8 mouse cellular contexts compared by ENCODE assay signal in genomic region chr11:11932102-11932789, GRCm38 (mm10). TPM values are rescaled to one million over a fixed set of nuclear protein-coding genes. Genes with fewer than 3 reads are reported as not detected.
DNase-seq lines count a peak whose midpoint lies in the region; ATAC-seq lines count a peak whose summit lies in the region.
"Had no signal": no experiment of that assay in that cellular context is flagged by ENCODE, and none has a peak within 500 bp of the region (broad histone marks: within the 10 kb centered on the region; RNA-seq: fewer than 3 reads in every experiment).

No protein-coding gene starts in this region.

- no peak overlapping the region for H3K4me3 ChIP-seq in forebrain, embryonic 14.5 days (ENCODE audit: low read depth, low read length)
- no peak overlapping the region for H3K4me3 ChIP-seq in midbrain, embryonic 12.5 days

- intact Hi-C loops in heart, postnatal 36 days (cut with DNase I) = no loop called here

- no peaks in the 10 kb centered on the region for H3K4me1 ChIP-seq in forebrain, embryonic 14.5 days (ENCODE audit: control insufficient read depth, insufficient read depth, low read length)
- H3K4me1 ChIP-seq in midbrain, embryonic 12.5 days = no peaks in the 10 kb centered on the region

- H3K9me3 ChIP-seq in forebrain, embryonic 14.5 days (replicated peaks; ENCODE audit: control insufficient read depth, low read length) = no peaks in the 10 kb centered on the region
- H3K9me3 ChIP-seq in midbrain, embryonic 12.5 days = no peaks in the 10 kb centered on the region

- ATAC-seq in forebrain, embryonic 14.5 days = 0 out of 2 replicates have a peak, but pooled peaks have one; percentile 18
- ATAC-seq in midbrain, embryonic 12.5 days (ENCODE audit: low FRiP score, low read depth) = peak; percentile 31; the same call in 1 of the 2 replicates
- ATAC-seq: Patski had no signal

- H3K27ac ChIP-seq in forebrain, embryonic 14.5 days (ENCODE audit: low read depth, low read length) = no peak overlapping the region
- H3K27ac ChIP-seq in midbrain, embryonic 12.5 days (replicated peaks) = 0 out of 2 replicates have a peak overlapping the region, but pooled peaks have one; percentile 12

- peak; percentile 62 for DNase-seq in layer of hippocampus, adult 11-12 months (ENCODE audit: low spot score)
- DNase-seq in layer of hippocampus, postnatal 25 days (ENCODE audit: extremely low spot score in 1 of 2, low spot score in 1 of 2) = no peak
- DNase-seq in forebrain, embryonic 14.5 days (ENCODE audit: low spot score) = no peak
- DNase-seq in heart, postnatal 36 days = peak; percentile 15 to 29
- no peak for DNase-seq in urinary bladder, adult 2 months (ENCODE audit: low spot score)
- DNase-seq in kidney, adult 11 months = no peak

- H3K9ac ChIP-seq in forebrain, embryonic 14.5 days (ENCODE audit: low read length) = no peak overlapping the region
- H3K9ac ChIP-seq in midbrain, embryonic 12.5 days (replicated peaks) = no peak overlapping the region

- WGBS in forebrain, embryonic 14.5 days = 70% methylated on average over 11 of the region's 11 CpGs
- WGBS in midbrain, embryonic 12.5 days = 76% methylated on average over 11 of the region's 11 CpGs

- H3K36me3 ChIP-seq in forebrain, embryonic 14.5 days (ENCODE audit: control insufficient read depth, insufficient read depth, low read length) = peaks cover 59% of the 10 kb centered on the region
- peaks cover 64% of the 10 kb centered on the region for H3K36me3 ChIP-seq in midbrain, embryonic 12.5 days

- H3K4me2 ChIP-seq in forebrain, embryonic 14.5 days (ENCODE audit: low read length) = no peak overlapping the region
- no peak overlapping the region for H3K4me2 ChIP-seq in midbrain, embryonic 12.5 days (replicated peaks)

- H3K27me3 ChIP-seq in forebrain, embryonic 14.5 days (replicated peaks; ENCODE audit: control insufficient read depth, insufficient read depth, low read length) = no peaks in the 10 kb centered on the region
- no peaks in the 10 kb centered on the region for H3K27me3 ChIP-seq in midbrain, embryonic 12.5 days
- H3K27me3 ChIP-seq: Patski had no signal

RNA-seq across cellular contexts. Expression of gene Ddc, which starts 34.3 kb away (rescaled TPM):
- 10 to 100 TPM; 11.8 to 12.2 TPM for total RNA-seq in layer of hippocampus, postnatal 25 days (2021)
- 7.3 TPM in 2 replicates for polyA plus RNA-seq in forebrain, embryonic 14.5 days (2014; fragmentation: Nextera tagmentation; extraction: Ambion mirVana)
- 1 to 10 TPM; 2.1 to 2.4 TPM for total RNA-seq in heart, postnatal 36 days (2021)
- 18.7 and 26.2 TPM in 2 replicates for polyA plus RNA-seq in midbrain, embryonic 12.5 days (2016; fragmentation: Nextera tagmentation; extraction: Ambion mirVana)
- 3.4 and 4.1 TPM in 2 replicates for polyA plus RNA-seq in urinary bladder, adult 2 months (2012; rRNA removed)

Comparison
In these comparisons a context has a peak if more than half of its experiments do, and no peak if none do; other contexts are left out.
1. DNase-seq: peak in layer of hippocampus, adult 11-12 months (single experiment) and heart, postnatal 36 days (2 of 2); none in layer of hippocampus, postnatal 25 days (0 of 2), forebrain, embryonic 14.5 days (single experiment), urinary bladder, adult 2 months (single experiment) and kidney, adult 11 months (single experiment).